Mouse (Mus musculus) frontal cortex, postnatal 36 days (tissue): ENCODE data around the gene Nsdhl.
A peak's percentile ranks its signal among the peaks of the same experiment; 100 is the strongest.

Source experiments
- DNase-seq, 2 experiments: peaks; one replicate each; pipeline ENCODE4 v3.0.0; 2022; ENCODE audit warnings: low spot score in 2 of 2

Nsdhl gene

GRCm38 (mm10) chrX:72995542-72995941, 77.2 kb downstream of the Nsdhl start:
- DNase-seq = no peak

- no peak for DNase-seq
Observed at GRCm38 (mm10) chrX:73003110-73003509, 84.8 kb downstream of the Nsdhl start.

- no peak for DNase-seq
Observed at GRCm38 (mm10) chrX:73005678-73006077, 87.3 kb downstream of the Nsdhl start.

- DNase-seq = peak; percentile 89 to 95
Observed at GRCm38 (mm10) chrX:73007597-73008479, 89.5 kb downstream of the Nsdhl start.
